Mouse (Mus musculus) heart, adult 9 months (tissue): ENCODE measurements at regions not wholly inside any gene's neighbourhood (a gene's known extent, or its start where the extent isn't known, plus 50 kb on each side); places are given as distances from the start of the nearest gene placed in this dataset.

Source experiments
- DNase-seq, 2 experiments: peaks; one replicate each; pipeline ENCODE4 v3.0.0; 2022; ENCODE audit warnings: low spot score in 2 of 2

DNA sequence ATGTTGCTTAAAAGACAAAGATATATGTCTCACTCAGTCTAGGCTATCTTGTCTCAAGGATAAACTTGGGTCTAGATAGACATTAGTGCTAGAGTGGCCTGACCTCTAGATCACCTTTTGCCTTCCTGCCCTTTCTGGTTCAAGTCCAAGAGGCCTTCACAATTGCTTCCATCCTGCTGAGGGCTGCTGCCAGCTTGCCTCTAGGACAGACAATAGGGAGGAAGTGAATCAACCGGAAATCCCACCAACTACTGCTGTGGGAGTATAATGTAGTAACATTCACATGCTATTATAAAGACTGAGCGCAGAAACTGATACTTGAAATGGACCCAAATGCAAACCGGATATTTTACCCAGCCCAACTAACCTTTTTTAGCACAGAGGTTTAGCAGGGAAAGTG is 239.4 kb upstream of the Epha4 start:
- DNase-seq = peak; percentile 30 to 68

DNA sequence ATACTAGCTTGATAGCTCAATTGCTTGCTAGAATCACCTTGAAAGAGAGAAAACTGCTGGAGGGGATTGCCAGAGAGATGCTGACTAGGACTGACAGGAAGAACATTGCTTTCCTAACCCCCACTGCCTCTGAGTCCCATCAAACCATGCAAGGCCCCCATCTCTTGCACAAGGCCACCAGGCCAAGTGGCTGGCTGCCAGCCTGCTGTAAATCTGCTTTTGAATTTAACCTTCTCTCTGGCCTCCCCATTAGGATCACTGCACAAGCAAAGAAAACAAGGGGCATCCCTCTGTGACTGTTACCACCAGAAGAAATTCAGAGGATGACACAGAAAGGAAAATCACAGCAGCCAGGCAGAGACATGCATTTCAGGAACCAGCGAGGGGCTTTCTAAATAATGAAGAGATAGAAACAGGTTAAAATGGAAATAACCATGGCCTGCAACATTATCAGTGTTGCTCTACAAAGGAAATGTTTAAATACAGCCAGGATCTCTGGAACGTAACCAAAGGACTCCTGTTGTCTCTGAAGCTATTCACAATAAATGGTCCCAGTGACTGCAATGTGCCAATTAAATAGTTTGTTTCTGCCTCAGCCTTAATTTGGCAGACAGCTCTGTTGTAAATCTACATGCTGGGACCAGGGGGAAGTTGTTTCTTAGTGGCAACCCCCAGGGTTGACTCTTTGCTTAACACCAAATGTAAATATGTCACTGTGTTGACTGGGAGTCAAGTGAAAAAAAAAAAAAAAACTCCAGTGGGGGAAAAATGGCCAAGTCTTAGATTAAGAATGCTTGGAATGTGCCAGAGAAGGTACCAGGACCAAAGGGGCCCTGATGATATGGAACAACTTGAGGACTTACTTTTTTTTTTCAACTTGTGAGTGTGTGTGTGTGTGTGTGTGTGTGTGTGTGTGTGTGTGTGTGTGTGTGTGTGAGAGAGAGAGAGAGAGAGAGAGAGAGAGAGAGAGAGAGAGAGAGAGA is 233.9 kb upstream of the Epha4 start:
- DNase-seq = no peak

- DNase-seq = no peak
Observed at GRCm38 (mm10) chr1:77732099-77732498, 217.2 kb upstream of the Epha4 start.

DNA sequence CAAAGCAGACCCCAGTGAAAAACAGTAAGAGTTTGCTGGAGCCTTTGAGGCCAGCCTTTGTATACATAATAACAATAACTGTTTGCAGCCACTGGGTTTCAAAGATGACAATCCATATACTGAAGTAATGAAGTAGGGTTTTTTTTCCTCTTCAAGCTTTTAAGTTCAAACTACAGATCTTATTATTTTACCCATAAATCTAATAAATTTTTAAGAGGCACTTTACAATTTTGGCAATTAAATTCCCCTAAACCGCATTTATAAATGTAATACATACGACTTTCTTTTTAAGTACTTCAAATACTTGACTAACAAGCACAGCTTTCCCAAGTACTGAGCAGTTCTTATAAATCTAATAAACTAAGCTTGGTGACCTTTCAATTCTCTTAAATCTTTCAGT is 212.7 kb upstream of the Epha4 start:
- DNase-seq = no peak

- no peak for DNase-seq
Observed at GRCm38 (mm10) chr1:77723246-77723645, 208.4 kb upstream of the Epha4 start.

DNA sequence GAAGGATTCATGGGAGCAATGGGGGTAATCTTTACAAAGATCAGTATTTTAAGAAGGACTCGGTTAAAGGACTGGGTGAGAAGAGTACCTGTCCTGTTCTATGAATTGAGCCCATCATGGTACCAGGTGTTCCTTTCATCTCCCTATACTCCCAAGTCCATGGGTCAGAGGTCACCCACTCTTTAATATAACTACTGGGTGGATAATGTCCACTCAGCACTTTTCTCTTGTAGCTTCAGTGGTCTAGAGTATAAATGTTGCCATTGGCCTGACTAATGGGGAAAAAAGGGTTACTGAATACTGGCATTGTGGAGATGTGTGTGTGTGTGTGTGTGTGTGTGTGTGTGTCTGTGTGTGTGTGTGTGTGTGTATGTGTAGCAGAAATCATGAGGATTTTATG is 206.0 kb upstream of the Epha4 start:
- no peak for DNase-seq

DNA sequence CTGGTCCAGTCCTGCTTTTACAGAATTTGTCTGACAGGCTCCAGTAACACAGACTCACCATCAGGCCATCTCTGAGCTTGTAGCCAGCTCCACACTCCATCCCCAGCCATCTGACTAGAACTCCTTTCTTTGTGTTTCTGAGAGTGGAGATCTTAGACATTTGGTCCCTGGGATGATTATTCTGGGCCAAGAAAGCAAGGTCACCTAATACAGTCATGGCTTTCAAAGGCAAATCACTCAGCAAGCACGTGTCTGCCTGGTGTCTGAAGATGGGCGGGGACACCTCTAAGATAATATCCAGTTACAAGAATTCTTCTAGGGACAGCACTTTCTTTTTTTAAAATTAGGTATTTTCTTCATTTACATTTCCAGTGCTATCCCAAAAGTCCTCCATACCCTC is 198.1 kb upstream of the Epha4 start:
- DNase-seq = no peak

GRCm38 (mm10) chr1:77708202-77709020 is 193.5 kb upstream of the Epha4 start:
- no peak for DNase-seq

DNA sequence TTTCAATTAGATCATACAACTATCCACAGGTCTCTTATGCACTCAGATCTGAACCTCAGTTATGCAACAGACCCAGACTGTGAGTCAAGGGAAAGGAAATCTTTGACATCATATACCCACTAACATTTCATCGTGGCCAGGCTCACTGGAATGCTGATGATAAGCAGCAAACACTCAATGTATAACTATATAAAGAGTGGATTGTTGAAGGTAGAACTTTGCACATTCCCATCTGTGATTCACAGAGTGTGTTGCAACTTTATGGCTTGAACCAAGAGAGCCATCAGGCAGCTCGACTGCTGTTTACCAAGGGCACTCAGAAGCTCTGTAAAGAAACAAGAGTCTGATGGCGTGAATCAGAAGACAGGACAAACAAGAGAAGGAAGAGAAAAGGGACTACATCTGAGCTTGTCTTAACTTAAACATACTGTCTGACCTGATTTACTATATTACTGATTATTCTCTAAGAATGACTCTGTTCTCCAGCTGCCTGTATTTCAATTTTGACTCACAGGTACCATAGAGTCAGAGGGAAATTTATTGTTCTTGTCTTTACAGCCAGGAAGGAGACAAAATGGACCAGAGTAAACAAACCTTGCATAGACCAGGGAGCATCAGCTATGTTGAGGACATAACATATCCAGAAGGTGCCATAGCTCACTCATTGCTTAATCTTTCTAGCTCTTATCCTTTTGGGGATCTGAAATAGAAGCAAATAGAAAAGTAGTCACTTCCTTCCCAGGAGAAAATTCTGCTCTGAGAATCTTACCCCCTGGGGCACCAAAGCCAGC is 180.5 kb upstream of the Epha4 start:
- DNase-seq = no peak

DNA sequence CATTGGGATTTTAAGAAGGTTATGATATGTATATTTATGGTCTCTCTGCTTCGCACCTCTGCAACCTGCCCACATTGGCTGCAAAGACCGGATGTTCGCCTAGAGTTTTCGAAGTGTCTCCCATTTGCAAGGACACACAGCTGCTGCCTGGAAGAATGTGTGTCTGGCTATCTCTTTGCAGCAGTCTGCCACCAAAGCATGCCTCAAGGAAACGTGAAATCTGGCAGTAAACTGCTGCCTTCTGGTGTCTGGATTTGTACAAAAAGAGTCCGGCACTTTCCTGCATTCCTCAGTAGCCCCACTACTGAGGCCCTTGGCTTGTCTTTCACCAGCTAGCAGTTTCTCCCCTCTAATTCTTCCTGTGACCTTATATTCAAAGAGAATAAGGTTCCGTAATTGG is 148.5 kb upstream of the Epha4 start:
- DNase-seq = no peak

GRCm38 (mm10) chr1:77660436-77660835 is 145.5 kb upstream of the Epha4 start:
- DNase-seq = no peak

DNA sequence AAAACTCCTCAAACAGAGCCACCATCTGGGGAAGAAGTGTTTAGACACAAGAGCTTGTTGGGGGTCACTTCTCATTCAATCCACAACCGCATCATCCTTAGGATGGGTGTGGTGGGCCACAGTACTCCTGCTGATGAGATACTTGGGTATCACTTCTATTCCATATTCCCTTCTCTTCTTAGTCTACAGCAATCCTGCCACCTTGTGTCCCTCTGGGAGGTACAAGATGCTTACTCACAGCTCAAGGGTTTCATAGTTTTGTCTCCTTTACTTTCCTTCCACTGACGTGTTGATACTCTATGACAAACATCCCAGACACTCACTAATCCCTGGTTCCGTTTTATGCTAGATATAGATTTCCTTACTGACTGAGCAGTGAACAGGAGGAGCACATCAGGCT is 122.1 kb upstream of the Epha4 start:
- DNase-seq = no peak

DNA sequence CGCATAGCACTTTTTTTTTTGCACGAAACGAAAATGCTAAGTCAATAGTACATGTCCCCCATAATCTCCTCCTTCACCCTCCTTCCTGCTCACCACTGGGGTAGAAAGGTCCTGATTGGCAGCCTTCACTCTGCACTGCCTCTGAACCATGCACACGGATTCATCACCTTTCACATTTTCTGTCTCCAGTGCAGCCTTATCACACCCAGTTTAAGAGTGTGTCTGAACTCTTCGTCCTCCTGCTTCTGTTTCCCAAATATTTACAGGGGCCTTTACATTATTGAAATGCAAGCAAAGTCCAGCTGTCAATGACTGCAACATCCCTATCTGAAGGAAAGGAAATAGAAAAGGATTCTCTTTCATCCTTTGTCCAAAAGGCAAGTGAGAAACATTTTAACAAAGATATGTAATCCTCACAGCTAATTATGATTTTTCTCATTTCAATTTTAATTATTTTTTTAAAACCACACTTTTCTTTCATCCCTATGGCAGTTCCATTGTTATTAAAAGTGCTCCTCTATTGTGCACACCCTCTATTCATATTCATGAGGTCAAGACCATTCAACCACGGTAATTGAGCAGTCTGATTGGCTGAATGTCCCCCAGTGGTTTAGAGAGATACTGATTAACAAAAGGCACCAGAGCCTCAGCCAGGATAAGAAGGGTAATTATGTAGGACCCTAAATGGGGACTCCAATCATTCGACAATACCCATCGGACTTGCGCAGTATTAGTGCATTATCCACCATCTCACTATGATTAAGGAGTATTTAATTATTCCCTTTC is 114.8 kb upstream of the Epha4 start:
- DNase-seq = no peak

DNA sequence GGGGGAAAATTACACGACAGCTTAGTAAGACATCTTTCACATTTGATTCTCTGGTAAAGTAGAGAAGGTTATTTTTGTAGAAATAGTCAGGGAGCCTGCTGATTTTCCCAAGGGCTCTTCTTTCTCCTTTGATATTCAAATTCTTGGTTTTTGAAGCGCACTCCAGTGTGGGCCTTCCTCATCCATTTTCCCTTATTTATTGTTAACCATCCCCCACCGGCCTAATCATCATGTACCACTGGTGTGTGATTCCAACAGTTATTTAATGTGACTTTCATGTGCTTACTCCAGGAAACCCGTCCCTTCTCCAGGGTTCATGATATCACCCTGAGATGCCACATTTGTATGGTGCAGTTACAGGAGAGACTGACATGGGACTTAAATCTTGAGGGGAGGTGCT is 114.0 kb upstream of the Epha4 start:
- DNase-seq = no peak

DNA sequence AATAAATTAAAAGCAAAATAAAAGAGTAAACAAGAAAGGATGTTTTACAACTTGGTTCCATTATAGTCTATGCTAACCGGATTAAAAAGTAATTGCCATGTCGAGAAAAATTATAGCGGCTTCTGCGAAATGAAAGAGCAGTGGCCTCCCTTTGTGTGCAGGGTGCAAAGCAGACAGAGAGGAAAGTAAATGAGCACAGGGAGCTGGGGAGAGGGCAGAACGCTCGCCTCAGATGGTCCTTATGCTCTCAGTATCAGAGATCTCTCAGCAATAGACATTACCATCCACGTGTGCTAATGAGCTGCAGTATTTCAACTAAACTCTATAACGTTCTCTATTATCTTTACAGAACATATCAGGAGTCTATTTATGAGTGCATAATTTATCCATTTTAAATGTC is 102.6 kb upstream of the Epha4 start:
- DNase-seq = no peak

DNA sequence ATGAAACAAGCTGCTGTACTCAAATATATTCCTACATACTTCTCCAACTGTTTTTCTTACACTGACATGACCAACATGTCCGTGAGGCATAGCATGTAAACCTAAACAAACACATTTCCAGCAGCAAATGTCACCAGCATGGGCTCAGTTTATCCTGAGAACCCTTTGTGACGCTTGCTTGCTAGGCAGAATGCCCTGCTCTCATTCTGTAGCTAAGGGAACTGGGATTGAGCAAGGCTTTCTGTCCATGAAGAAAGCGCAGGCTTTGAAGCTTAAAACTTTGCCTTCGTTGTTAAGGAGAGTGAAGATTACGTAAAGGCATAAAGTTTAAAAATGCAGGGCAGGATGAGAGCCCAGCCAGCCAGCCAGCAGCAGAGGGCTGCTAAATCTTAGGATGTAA is 85.6 kb upstream of the Epha4 start:
- DNase-seq = no peak

DNA sequence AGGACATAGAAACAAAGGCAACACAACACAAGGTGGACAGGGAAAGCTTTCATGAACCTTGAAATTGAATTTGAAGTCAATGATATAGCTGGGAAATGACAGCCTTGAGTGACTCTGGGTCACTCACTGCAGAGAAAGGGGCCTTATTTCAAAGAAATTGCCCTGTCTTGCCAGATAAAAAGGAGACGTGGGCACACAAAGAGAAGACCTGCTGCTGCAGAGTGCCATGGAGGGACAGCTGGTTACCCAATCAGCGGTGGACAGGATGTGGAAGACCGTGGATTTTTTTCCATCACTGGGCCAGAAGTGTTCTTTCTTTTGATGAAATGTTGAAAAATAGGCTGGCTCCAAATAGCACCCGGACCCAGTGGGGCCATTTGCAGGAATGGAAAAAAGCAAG is 77.8 kb upstream of the Epha4 start:
- DNase-seq = no peak

GRCm38 (mm10) chr1:77592248-77592647 is 77.4 kb upstream of the Epha4 start:
- no peak for DNase-seq

- DNase-seq = no peak
Observed at GRCm38 (mm10) chr1:77589423-77589822, 74.5 kb upstream of the Epha4 start.

- no peak for DNase-seq
Observed at GRCm38 (mm10) chr1:77585520-77585919, 70.6 kb upstream of the Epha4 start.

DNA sequence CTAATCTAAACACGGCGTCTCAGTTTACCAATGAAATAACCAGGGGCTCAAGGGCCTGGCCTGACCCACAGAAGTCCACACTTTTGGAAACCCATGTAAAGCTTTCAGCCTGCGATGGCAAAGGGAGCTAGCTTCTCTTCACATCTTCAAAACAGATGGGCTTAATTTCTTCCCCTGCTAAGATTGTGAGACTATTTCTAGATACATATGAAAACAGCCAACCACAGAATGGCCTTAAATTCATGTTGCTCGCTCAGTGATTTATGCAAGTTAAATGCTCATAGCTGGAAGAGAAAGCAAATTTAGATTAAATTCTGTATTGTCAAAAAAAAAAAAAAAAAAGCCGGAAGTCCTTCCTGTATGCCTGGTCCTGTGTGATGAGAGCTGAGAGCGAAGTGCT is 53.2 kb upstream of the Epha4 start:
- no peak for DNase-seq
